Mouse (Mus musculus) T-helper 2 cell (primary cell): ENCODE results near the gene Angptl4.
"Not testable (repeated sequence)": the region's sequence is repeated elsewhere in the genome, so short reads cannot be mapped to it uniquely, and the experiment has no call there.

Source experiments
- in situ Hi-C: fragments of 300-600 bp; cut with MboI, MseI; formaldehyde crosslinking; loops from one replicate; pipeline ENCODE4 v1.15.1; 2025; ENCODE audit warnings: high pct_unique_total_duplicates

The Angptl4 gene

DNA sequence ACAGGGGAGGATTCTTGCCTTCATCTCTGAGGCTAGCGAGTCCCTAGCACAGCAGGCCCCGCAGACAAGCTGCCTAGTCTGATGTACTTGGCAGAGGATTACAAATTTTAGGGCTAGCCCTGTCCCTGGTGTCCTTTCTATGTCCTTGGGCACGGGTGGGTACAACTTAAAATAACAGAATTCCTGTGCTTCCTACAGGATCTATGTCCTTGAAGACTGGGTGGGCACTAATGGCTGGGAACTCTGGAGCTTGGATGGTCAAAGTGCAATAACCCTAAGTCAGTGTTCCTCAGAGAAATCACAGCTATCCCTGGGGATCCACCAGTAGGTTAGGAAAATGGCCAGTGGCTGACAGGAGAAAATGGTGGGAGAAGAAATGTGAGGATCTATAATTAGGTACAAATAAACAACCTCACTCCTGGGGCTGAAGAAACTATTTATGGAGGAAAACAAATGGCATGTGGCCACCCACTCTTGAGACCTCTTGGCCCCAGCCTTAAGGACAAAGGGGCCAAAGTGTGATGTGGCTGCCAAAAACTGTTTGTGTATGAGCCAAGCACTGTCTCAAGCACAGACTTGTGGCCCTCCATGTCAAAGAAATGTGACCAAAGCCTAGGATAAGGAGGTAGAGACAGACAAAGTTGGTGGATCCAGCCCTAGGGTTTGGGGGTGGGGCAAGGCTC lies 25.4 kb downstream of the Angptl4 start:
- in situ Hi-C loops = loop anchor here (10.0 kb wide), 1 partner anchor 1459 kb away; no protein-coding TSS in a partner anchor

DNA sequence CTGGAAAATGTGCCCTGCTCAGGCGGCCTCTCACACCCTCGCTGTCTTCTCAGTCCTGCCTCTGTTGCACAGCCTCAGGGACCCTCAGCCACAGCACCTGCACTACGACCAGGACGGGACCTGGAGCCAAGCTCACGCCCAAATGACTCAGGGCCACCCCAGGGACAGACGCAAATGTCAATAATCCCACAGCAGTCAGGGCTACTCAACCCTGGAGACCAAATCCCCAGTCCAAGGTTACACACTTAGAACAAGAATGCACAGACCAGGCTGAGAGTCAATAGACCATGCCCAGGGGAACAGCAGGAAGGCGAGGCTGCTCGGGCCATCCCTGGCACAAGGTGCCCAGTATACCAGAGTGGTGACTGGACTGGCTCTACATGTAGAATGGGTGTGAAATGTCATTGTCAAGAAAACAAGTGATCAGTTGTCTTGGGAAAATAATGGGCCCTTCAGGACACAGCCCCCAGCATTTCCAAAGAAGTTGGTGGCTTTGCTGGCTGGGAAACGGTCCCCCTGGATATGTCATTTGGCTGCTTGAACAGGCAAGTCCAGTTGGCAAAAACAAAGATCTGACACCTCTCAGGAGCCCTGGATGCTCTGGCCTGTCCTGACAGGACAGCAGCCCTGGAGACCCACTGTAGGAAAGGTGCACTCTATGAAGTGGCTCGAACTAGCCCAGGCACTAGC lies 26.1 kb downstream of the Angptl4 start:
- in situ Hi-C loops = loop anchor here (10.0 kb wide), 1 partner anchor 1459 kb away; no protein-coding TSS in a partner anchor

DNA sequence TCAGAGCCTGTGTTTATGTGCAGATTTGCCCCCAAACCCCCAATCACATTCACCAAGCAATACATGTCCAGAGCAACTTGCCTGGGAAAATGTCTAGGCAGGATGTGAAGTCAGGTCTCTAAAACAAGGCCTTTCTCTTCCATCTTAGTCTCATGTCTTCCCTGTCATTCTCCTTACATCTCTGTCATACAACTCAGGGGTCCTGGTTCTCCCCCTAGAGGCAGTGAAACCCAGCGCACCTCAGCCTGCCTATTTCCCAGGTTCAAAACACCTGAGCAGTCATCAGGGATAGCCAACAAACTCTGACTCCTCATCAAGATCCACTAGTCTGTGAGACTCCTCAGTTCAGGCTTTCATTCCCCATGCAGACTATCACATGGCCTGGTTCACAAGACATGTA lies 27.0 kb downstream of the Angptl4 start:
- in situ Hi-C loops = loop anchor here (5.0 to 10.0 kb wide), 3 partner anchors 57 to 1460 kb away; partner anchors contain the start of gene Ring1

DNA sequence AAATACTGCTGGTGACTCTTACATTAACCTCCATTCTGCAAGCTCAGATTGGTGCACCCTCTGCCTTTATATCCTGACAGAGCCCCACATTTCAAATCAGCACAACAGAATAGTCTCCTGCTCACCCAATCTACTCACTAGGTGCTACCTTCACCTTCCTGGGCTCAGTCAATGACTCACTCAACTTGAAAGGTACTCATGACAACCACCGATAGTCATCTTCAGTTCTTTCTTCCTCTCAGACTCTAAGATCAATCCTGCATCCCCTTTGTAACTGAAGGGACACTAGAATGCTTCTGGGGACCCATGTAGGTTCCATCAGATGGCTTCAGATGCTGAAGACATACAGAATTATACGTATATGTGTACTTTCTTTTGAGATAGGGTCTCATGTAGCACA lies 29.3 kb downstream of the Angptl4 start:
- in situ Hi-C loops = loop anchor here (5.0 to 10.0 kb wide), 3 partner anchors 55 to 1463 kb away; partner anchors contain the start of gene Ring1

DNA sequence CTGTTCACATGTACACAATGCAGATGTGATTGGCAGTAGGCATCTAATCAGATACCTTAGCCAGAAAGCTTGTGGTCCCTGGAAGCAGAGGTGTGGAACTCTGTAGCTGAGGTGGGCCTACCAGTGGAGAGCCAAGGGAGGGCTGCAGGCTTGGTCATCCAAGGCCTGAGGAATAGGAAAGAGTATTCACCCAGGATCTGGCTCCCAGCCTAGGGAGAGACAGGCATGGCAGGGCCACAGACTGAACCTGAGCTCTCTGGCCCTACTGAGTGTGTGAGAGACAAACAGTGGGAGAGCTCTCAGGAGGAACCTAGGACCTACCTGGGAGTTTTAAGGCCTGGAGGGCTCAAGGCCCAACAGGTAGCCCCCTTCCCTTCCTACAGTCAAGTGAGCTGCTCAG lies 30.4 kb downstream of the Angptl4 start:
- in situ Hi-C loops = loop anchor here (5.0 to 10.0 kb wide), 3 partner anchors 54 to 1464 kb away; partner anchors contain the start of gene Ring1

DNA sequence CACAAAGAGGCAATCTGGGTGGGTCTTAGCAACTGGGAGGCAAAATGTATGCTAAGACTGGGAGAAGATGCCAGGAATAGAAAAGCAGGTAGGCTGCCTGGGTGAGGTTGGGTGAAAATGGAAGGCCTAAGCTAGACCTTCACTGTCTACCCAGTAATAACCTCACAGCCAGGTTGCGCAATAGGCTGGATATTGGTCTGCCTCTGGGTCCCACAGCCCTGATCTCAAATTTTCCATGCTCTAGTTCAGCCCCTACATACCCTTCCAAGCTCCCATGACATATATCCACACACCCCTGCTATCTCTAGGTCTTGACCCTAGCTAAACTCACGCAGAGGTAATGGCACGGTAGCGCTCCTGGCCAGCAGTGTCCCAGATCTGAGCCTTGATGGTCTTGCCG lies 32.2 kb downstream of the Angptl4 start:
- in situ Hi-C loops = no loop called here

DNA sequence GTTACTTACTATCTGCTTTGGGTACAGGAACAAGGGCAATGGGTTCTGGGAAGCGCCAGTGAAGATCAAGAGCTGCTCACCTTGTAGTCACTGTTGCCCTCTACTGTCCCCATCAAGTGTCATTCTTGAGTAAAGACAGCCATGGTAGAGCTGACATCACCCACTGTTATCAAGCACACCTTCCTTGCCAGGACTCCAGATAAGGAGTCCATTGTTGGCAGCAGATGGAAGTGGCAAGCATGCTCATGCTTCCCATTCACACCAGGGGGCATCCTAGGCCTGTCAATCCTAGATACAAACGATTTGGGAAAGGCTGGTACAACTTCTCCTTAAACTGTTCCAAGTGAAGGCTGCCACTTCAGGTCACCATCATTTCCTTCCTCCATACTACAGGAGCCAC lies 35.6 kb downstream of the Angptl4 start:
- in situ Hi-C loops = no loop called here

DNA sequence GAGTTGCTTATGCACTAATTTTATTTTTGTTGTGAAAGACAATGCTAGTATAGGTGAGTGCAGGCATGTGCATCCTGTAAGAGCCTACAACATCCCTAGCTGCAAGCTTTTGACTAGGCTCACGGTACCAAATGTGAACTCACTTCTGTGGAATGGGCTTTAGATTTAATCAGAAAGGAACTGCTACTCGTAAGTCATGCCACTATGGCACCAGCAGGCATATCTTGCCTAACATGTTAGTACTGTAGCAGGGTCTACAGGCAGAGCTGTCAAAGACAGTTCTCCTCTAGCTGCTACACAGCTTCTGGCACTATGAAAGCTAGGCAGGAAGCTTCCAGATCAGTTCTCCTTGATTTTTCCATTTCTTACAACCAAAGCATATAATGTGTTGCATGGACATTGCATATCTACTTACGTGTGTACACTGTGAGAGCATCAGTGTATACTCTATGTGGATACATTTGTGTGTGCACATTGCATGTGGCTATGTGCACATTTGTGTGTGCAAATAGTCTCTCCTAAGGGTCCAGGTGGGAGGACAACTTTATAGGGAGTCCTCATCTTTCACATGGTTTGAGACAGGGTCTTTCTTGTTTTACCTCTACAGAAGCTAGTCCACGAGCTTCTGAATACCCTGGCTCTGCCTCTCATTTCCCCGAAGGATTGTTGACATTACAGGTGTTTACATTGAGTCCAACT lies 36.8 kb downstream of the Angptl4 start:
- in situ Hi-C loops = no loop called here

DNA sequence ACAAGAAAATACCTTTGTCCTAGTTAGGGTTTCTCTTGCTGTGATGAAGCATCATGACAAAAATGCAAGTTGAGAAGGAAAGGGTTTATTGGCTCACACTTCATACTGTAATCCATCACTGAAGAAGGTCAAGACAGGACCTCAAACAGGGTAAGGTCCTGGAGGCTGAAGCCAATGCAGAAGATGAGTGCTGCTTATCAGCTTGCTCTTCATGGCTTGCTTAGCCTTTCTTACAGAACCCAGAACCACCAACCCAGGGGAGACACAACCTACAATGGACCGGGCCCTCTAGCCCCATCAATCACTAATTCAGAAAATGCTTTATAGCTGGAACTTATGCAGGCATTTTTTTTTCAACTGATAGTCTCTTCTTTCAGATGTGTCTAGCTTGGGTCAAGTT lies 39.2 kb downstream of the Angptl4 start:
- in situ Hi-C loops = no loop called here

DNA sequence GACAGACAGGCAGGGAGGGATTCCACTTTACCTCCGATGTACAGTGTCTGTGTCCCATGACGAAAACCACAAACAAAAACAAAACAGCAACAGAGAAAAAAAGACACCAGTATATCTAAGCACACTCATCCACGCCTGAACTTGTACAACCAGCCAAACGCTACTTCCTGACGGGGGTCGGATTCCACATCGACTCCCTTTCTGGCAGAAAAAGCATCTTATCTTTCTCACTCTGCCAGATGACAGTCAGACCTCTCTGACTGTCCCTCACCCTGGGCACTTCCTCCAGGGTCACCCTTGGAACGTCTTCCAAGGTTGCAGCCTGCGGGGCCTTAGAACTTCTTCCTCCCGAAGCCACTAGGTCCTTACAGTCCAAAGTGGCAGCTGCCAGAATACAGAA lies 48.1 kb downstream of the Angptl4 start:
- in situ Hi-C loops = not testable (repeated sequence)

DNA sequence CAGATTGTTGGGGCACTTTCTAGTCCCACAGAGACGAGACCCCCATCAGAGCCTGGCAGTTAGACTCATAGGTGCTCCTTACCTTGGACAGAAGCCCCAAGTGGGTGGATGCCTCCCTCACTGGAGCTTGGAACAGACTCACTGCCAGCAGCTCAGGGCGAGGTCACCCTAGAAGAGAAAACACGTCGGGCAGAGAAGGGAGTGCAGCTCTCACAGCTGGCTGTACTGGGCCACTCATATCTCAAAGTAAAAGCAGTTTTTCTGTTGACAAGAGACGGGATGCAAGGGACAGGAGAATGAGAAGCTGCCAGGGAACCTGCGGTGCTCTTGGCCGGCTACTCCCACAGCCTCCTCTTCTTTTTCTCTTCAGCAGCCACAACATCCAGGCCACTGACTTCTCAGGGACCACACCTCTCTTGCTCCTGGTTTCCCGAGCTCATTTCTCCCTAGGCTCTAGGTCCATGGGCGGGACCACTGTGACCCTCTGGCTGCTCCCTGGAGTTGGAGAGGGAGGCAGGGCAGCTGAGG lies 49.0 kb downstream of the Angptl4 start:
- in situ Hi-C loops = not testable (repeated sequence)

DNA sequence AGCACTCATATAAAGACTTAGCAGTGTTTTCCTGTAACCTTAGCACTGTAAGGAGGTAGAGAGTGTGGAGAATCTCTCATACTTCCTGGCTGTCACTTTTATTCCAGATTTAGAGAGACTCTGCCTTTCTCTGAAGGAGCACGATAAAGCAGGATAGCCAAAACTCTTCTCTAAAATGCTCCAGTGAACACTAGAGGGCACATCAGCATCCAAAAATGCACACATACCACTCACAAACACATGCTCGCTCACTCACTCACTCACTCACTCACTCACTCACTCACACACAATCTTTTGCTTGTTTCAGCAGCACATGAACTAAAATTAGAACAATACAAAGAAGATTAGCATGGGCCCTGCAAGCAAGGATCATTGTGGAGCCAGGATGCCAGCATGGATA lies 52.4 kb downstream of the Angptl4 start:
- in situ Hi-C loops = no loop called here

DNA sequence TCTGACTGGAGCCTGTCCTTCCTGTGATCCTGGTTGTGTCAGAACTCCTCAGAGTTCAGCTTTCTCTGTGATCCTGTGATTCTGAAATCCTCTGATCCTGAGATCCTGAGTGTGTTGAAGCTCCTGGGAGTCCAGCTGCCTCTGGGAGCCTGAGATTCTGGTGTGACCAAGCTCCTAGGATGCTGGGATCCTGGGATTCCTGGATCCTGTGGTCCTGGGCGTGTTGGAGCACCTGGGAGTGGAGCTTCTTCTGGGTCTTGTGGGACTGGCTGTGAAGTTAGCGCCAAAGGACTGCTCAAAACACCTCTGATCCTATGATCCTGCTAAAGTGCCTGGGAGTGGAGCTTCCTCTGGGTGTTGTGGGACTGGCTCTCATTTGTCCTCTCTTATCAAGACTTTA lies 53.2 kb downstream of the Angptl4 start:
- in situ Hi-C loops = no loop called here
